Mouse (Mus musculus) central nervous system, embryonic 18 days (tissue): ENCODE results near the gene Syde1. TPM values are rescaled to one million over a fixed set of nuclear protein-coding genes. Genes with fewer than 3 reads are reported as not detected.

ENCODE experiments used
- polyA plus RNA-seq: library from polyadenylated mRNA; depleted of rRNA; stranded (reverse); fragments of >200 nt; gene quantifications from 2 replicates; pipeline ENCODE4 v1.2.3, GENCODE M21; 2012; rRNA removed

Syde1 gene
- polyA plus RNA-seq = 4.5 and 5.3 TPM in 2 replicates

DNA sequence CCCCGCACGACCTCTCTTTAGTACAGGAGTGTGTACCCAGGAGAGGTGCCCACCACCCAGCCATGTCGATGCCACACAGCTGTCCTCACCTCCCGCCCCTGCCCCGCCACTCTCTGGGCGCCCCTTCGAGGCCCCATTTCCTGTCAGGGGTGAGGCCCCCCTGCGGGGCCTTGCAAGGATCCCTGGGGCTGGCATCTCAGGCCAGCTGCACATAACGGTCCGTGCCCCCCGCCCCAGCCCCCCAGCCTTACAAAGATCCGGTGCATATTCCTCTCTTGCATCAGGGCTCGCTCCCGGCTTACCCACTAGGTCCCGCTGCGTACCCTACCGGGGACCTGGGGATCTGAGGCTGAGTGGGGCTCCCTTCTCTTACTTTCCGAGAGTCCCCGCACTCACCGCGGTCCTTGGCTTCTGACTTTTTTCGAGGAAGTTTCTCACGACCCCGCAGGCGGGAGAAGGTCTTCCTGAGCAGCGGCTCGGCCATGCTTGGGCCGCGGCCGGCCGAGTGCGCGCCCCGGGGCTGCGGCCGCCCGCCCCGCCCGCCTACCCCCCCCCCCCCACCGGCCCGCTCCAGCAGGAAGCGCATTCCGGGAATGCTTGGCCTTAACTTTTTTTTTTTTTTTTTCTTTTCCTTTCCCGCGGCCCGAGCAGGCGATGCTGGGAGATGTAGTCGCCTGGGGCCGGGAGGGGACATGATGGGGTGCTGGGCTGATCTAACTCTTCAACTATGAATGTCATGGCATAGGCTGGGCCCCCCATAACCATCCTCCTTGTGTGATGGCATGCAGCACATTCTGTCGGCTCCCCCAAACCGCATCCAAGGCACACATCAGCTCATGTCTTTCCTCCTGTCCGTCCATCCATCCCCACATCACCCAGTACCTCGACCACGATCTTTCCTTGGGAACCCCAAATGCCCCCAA lies at the start of gene Syde1:
Gene Syde1, minus strand, starts transcription at position 559 of the 923 bp plus-strand sequence.

DNA sequence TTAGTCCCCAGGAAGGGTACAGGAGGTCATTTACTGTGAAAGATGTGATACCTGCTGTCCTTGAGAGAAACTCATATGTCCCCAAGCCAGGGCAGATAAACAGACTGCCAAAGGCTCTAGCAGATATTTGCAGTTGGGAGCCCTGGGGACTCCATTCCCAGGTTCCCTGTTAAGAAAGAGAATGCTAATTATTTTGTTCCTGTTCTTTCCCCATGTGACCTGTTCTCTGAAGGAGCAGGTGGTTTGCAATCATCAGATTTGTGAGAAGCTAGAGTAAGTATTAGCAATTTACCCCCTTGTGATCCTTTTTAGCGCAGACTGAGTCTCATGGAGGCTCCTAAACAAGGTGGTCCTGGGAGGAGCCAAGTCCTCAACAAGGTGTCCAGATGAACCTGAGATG lies 26.2 kb upstream of the Syde1 start, which contains the start of gene Olfr1357:
Gene Olfr1357, minus strand, starts transcription at position 101 of the 400 bp plus-strand sequence.

GRCm38 (mm10) chr10:78574250-78575104 lies 17.3 kb downstream of the Syde1 start, which contains the start of gene Ilvbl:
Gene Ilvbl, plus strand, starts transcription at chr10:78574346.

Other genes starting within 250 kb of the Syde1 start
- gene Agpat3, start 239.5 kb downstream of the Syde1 start, polyA plus RNA-seq = 88.8 and 92.3 TPM in 2 replicates
- 378 and 403 TPM in 2 replicates for gene Rrp1, start 178.9 kb downstream of the Syde1 start, polyA plus RNA-seq
- 80.4 and 81.9 TPM in 2 replicates for gene Cstb, start 166.3 kb downstream of the Syde1 start, polyA plus RNA-seq
- gene Pdxk, start 127.0 kb downstream of the Syde1 start, polyA plus RNA-seq = 26.5 and 26.7 TPM in 2 replicates
- gene Olfr1358, start 74.5 kb downstream of the Syde1 start, polyA plus RNA-seq = not detected in 2 replicates
- gene Ilvbl, start 17.6 kb downstream of the Syde1 start, polyA plus RNA-seq = 52.0 and 57.1 TPM in 2 replicates
- gene Olfr1357, start 26.1 kb upstream of the Syde1 start, polyA plus RNA-seq = not detected in 2 replicates
- not detected in 2 replicates for gene Casp14, start 126.3 kb upstream of the Syde1 start, polyA plus RNA-seq
- gene Ccdc105, start 161.1 kb upstream of the Syde1 start, polyA plus RNA-seq = 0.04 and 0.05 TPM in 2 replicates
- 28.6 and 31.3 TPM in 2 replicates for gene Slc1a6, start 188.5 kb upstream of the Syde1 start, polyA plus RNA-seq